Mouse (Mus musculus) kidney, embryonic 14.5 days (tissue): ENCODE data around the gene Rgs7. TPM values are rescaled to one million over a fixed set of nuclear protein-coding genes. Genes with fewer than 3 reads are reported as not detected.

Experiments used
- ATAC-seq: fragments of 200-750 bp; cut with Nextera tagmentation; 2 replicates; pipeline ENCODE4 v1.8.0; 2017; ENCODE audit warnings: moderate number of reproducible peaks, mild to moderate bottlenecking, moderate TSS enrichment, moderate library complexity; ENCODE audit not compliant: low FRiP score, low TSS enrichment
- H3K27ac ChIP-seq: fragments of 300-500 bp; sonication (generic); 2 replicates; pipeline ENCODE4 v1.5.1; 2014; ENCODE audit warnings: low read depth, mild to moderate bottlenecking, low read length, moderate library complexity, mixed read lengths
- H3K27me3 ChIP-seq: fragments of 300-500 bp; sonication (generic); 2 replicates; pipeline ENCODE4 v1.6.1; 2014; ENCODE audit warnings: mild to moderate bottlenecking, low read length; ENCODE audit not compliant: control insufficient read depth, insufficient read depth
- H3K36me3 ChIP-seq: fragments of 300-500 bp; sonication (generic); 2 replicates; pipeline ENCODE4 v1.6.1; 2014; ENCODE audit warnings: low read length, mixed read lengths; ENCODE audit not compliant: control insufficient read depth, insufficient read depth
- H3K4me1 ChIP-seq: fragments of 300-500 bp; sonication (generic); 2 replicates; pipeline ENCODE4 v1.6.1; 2014; ENCODE audit warnings: low read length, mixed read lengths; ENCODE audit not compliant: control insufficient read depth, insufficient read depth
- H3K4me2 ChIP-seq: fragments of 300-500 bp; sonication (generic); replicated peaks from 2 replicates; pipeline ENCODE4 v1.6.1; 2014; ENCODE audit warnings: low read depth, mild to moderate bottlenecking, low read length
- H3K4me3 ChIP-seq: fragments of 300-500 bp; sonication (generic); 2 replicates; pipeline ENCODE4 v1.5.1; 2014; ENCODE audit warnings: mild to moderate bottlenecking, low read length
- H3K9ac ChIP-seq: fragments of 300-500 bp; sonication (generic); 2 replicates; pipeline ENCODE4 v1.6.1; 2014; ENCODE audit warnings: low read depth, mild to moderate bottlenecking, low read length, moderate library complexity
- H3K9me3 ChIP-seq: fragments of 300-500 bp; sonication (generic); 2 replicates; pipeline ENCODE4 v1.6.1; 2016; ENCODE audit warnings: low read length; ENCODE audit not compliant: control insufficient read depth
- WGBS: fragments of 180-500 bp; shearing (Covaris S2); extraction: QIAGEN DNeasy Blood & Tissue Kit; methylation state at CpG from one replicate; pipeline ENCODE4 v1.1.7; 2014; 5-methylcytosine and 5-hydroxymethylcytosine counted together
- polyA plus RNA-seq: library from polyadenylated mRNA; unstranded; fragments of >200 nt; fragmentation: Nextera tagmentation; extraction: Ambion mirVana; gene quantifications from 2 replicates; pipeline ENCODE4 v1.2.1, GENCODE M21; 2014

Gene Rgs7
- polyA plus RNA-seq, 1 experiment from 2014 or later, result 0.34 TPM

- H3K9me3 ChIP-seq, result no peaks in the 10 kb centered on the region
- H3K36me3 ChIP-seq, result no peaks in the 10 kb centered on the region
- no peak overlapping the region for H3K27ac ChIP-seq
- H3K4me2 ChIP-seq, result no peak overlapping the region
- H3K27me3 ChIP-seq, result no peaks in the 10 kb centered on the region
- peak; percentile 62 for ATAC-seq
- 71% methylated on average over 4 of the region's 4 CpGs for WGBS
- no peaks in the 10 kb centered on the region for H3K4me1 ChIP-seq
- no peak overlapping the region for H3K4me3 ChIP-seq
- H3K9ac ChIP-seq, result no peak overlapping the region
Measured at GRCm38 (mm10) chr1:175118904-175119555, 373.3 kb downstream of the Rgs7 start.

DNA sequence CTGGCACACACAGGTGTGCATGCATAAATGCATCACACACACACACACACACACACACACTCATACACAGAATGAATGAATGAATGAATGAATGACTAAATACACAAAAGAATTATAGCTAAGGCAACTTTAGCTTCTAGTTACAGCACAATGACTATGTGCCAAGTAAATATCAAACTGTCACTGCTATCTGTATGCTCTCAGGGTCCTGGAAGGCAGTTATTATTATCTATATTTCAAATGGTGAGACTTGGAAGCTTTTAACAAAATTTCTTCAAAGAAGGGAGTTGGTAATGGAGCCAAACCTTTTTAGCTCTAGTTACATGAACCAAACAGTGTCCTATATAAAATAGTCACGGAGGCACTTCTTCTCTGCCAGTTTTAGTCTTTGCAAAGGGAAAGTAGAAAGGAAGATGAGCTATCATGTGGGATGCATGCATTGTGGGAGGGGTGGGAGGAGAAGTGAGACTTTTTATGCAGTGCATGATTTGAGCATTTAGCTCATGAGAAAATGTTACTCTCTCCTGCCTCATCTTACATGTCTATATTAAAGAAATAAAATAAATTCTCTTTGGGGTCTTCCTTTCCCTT is 383.9 kb downstream of the Rgs7 start:
- Histone ChIP-seq H3K4me2 (no peak overlapping the region), H3K27me3 (no peaks in the 10 kb centered on the region), H3K4me3 (no peak overlapping the region), H3K9me3 (no peaks in the 10 kb centered on the region), H3K4me1 (no peaks in the 10 kb centered on the region), H3K27ac (no peak overlapping the region), H3K36me3 (no peaks in the 10 kb centered on the region), H3K9ac (no peak overlapping the region)
- WGBS, result 93% methylated on average over 1 of the region's 1 CpGs
- no peak for ATAC-seq

GRCm38 (mm10) chr1:175106315-175106714 is 386.0 kb downstream of the Rgs7 start:
- ATAC-seq, result no peak

GRCm38 (mm10) chr1:175105426-175105825 is 386.9 kb downstream of the Rgs7 start:
- H3K4me3 ChIP-seq, result no peak overlapping the region
- no peaks in the 10 kb centered on the region for H3K9me3 ChIP-seq
- no peaks in the 10 kb centered on the region for H3K36me3 ChIP-seq
- WGBS, result 86% methylated on average over 5 of the region's 5 CpGs
- H3K4me1 ChIP-seq, result no peaks in the 10 kb centered on the region
- ATAC-seq, result no peak
- no peak overlapping the region for H3K27ac ChIP-seq
- no peaks in the 10 kb centered on the region for H3K27me3 ChIP-seq
- H3K9ac ChIP-seq, result no peak overlapping the region
- H3K4me2 ChIP-seq, result no peak overlapping the region

More at GRCm38 (mm10) chr1:175106315-175106714, 386.0 kb downstream of the Rgs7 start:
- Histone ChIP-seq H3K27me3 (no peaks in the 10 kb centered on the region), H3K27ac (no peak overlapping the region), H3K9ac (no peak overlapping the region), H3K4me3 (no peak overlapping the region), H3K36me3 (no peaks in the 10 kb centered on the region), H3K4me1 (no peaks in the 10 kb centered on the region), H3K9me3 (no peaks in the 10 kb centered on the region), H3K4me2 (no peak overlapping the region)
- 43% methylated on average over 1 of the region's 1 CpGs for WGBS

GRCm38 (mm10) chr1:175097014-175097413 is 395.3 kb downstream of the Rgs7 start:
- Histone ChIP-seq H3K9ac (no peak overlapping the region), H3K4me2 (no peak overlapping the region), H3K9me3 (no peaks in the 10 kb centered on the region), H3K27ac (no peak overlapping the region), H3K36me3 (no peaks in the 10 kb centered on the region), H3K4me3 (no peak overlapping the region), H3K27me3 (no peaks in the 10 kb centered on the region), H3K4me1 (no peaks in the 10 kb centered on the region)
- no peak for ATAC-seq
- 68% methylated on average over 3 of the region's 3 CpGs for WGBS

DNA sequence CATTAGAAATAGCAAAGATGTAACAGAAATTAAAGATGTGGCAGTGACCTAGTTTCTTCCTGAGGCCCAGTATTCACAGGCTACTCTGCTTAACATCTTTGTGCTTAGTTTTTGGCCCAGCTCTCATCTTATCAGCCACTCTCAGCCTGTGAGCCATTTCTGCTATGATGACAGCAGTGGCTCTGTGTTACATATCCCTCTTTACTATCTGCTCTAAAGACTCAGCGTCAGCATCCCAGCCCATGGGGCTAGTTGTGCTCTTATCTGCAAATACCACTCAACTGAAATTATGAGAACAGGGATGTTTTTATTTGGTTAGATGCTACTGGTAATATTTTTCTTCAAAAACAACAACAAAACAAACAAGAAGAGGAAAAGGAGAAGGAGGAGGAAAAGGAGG is 410.2 kb downstream of the Rgs7 start:
- Histone ChIP-seq H3K4me2 (no peak overlapping the region), H3K27ac (no peak overlapping the region), H3K36me3 (no peaks in the 10 kb centered on the region), H3K9me3 (no peaks in the 10 kb centered on the region), H3K9ac (no peak overlapping the region), H3K27me3 (no peaks in the 10 kb centered on the region), H3K4me1 (no peaks in the 10 kb centered on the region), H3K4me3 (no peak overlapping the region)
- no peak for ATAC-seq
- 92% methylated on average over 1 of the region's 1 CpGs for WGBS

- Histone ChIP-seq H3K27me3 (no peaks in the 10 kb centered on the region), H3K4me3 (no peak overlapping the region), H3K36me3 (no peaks in the 10 kb centered on the region), H3K4me2 (no peak overlapping the region), H3K9me3 (no peaks in the 10 kb centered on the region), H3K9ac (no peak overlapping the region), H3K4me1 (no peaks in the 10 kb centered on the region), H3K27ac (no peak overlapping the region)
- ATAC-seq, result no peak
- WGBS, result 84% methylated on average over 4 of the region's 4 CpGs
Measured at GRCm38 (mm10) chr1:175079819-175080608, 412.3 kb downstream of the Rgs7 start.

- Histone ChIP-seq H3K4me3 (no peak overlapping the region), H3K9ac (no peak overlapping the region), H3K27ac (no peak overlapping the region), H3K9me3 (no peaks in the 10 kb centered on the region), H3K27me3 (no peaks in the 10 kb centered on the region), H3K36me3 (no peaks in the 10 kb centered on the region), H3K4me1 (no peaks in the 10 kb centered on the region), H3K4me2 (no peak overlapping the region)
- no peak for ATAC-seq
- WGBS, result 86% methylated on average over 1 of the region's 1 CpGs
Measured at GRCm38 (mm10) chr1:175073500-175074232, 418.6 kb downstream of the Rgs7 start.
